Mouse (Mus musculus) MEL (cell line): Measurements from ENCODE around the gene Egfem1. TPM values are rescaled to one million over a fixed set of nuclear protein-coding genes. Genes with fewer than 3 reads are reported as not detected.

Experiments
- DNase-seq: peaks from one replicate; pipeline ENCODE4 v3.0.0; 2011; ENCODE audit warnings: low read depth, low spot score
- H3K27ac ChIP-seq: 2 replicates; pipeline ENCODE4 v1.5.1; 2012; ENCODE audit warnings: low read depth, mild to moderate bottlenecking, control low read depth, low read length, moderate library complexity; ENCODE audit not compliant: control insufficient read depth
- H3K27me3 ChIP-seq, 2 experiments: fragments of 150-350 bp in 1 of 2; sonication (generic) in 1 of 2; 2 replicates each; pipeline ENCODE4 v1.6.1; 2012; ENCODE audit warnings: low read length in 2 of 2, mild to moderate bottlenecking in 2 of 2, improper control_type of control experiment in 1 of 2, moderate library complexity in 1 of 2; ENCODE audit not compliant: insufficient read depth in 2 of 2, control insufficient read depth in 1 of 2
- H3K36me3 ChIP-seq, 2 experiments: 2 replicates each; pipeline ENCODE4 v1.6.1; 2012 to 2014; ENCODE audit warnings: low read length in 2 of 2, improper control_type of control experiment in 1 of 2, inconsistent platforms in 1 of 2, mild to moderate bottlenecking in 1 of 2; ENCODE audit not compliant: insufficient read depth in 2 of 2, control insufficient read depth in 1 of 2
- H3K4me1 ChIP-seq, 2 experiments: fragments of 150-350 bp in 1 of 2; sonication (generic) in 1 of 2; 2 replicates each; pipeline ENCODE4 v1.6.1; 2012; ENCODE audit warnings: low read length in 2 of 2, improper control_type of control experiment in 1 of 2, mild to moderate bottlenecking in 1 of 2; ENCODE audit not compliant: insufficient read depth in 2 of 2, control insufficient read depth in 1 of 2
- H3K4me3 ChIP-seq, 2 experiments: fragments of 150-350 bp in 1 of 2; sonication (generic) in 1 of 2; 2 replicates each; pipeline ENCODE4 v1.5.1; 2012; ENCODE audit warnings: low read depth in 2 of 2, low read length in 2 of 2, mild to moderate bottlenecking in 2 of 2, moderate library complexity in 2 of 2, control low read depth in 1 of 2, improper control_type of control experiment in 1 of 2; ENCODE audit not compliant: control insufficient read depth in 1 of 2, insufficient read depth in 1 of 2
- H3K79me2 ChIP-seq: 2 replicates; pipeline ENCODE4 v1.6.1; 2012; ENCODE audit warnings: mild to moderate bottlenecking, low read length, moderate library complexity; ENCODE audit not compliant: control insufficient read depth, poor library complexity, insufficient read depth
- H3K9ac ChIP-seq: 2 replicates; pipeline ENCODE4 v1.6.1; 2012; ENCODE audit warnings: low read depth, mild to moderate bottlenecking, control low read depth, low read length, moderate library complexity; ENCODE audit not compliant: control insufficient read depth, poor library complexity, severe bottlenecking
- H3K9me3 ChIP-seq: fragments of 150-350 bp; sonication (generic); replicated peaks from 2 replicates; pipeline ENCODE4 v1.6.1; 2012; ENCODE audit warnings: mild to moderate bottlenecking, low read length, improper control_type of control experiment, moderate library complexity; ENCODE audit not compliant: insufficient read depth
- BHLHE40 ChIP-seq: IDR thresholded peaks from 2 replicates; pipeline ENCODE4 v1.6.1; 2012; ENCODE audit warnings: low read depth, mild to moderate bottlenecking, inconsistent platforms, low read length, improper control_type of control experiment, borderline replicate concordance
- CHD2 ChIP-seq: IDR thresholded peaks from 2 replicates; pipeline ENCODE4 v1.6.1; 2011; ENCODE audit warnings: low read length, improper control_type of control experiment
- E2F4 ChIP-seq: IDR thresholded peaks from 2 replicates; pipeline ENCODE4 v1.6.1; 2011; ENCODE audit warnings: low read depth, low read length, improper control_type of control experiment, borderline replicate concordance
- ELF1 ChIP-seq: IDR thresholded peaks from 2 replicates; pipeline ENCODE4 v1.6.1; 2014; ENCODE audit warnings: low read depth, mild to moderate bottlenecking, inconsistent platforms, low read length, improper control_type of control experiment, moderate library complexity
- ETS1 ChIP-seq: IDR thresholded peaks from 2 replicates; pipeline ENCODE4 v1.6.1; 2012; ENCODE audit warnings: low read depth, mild to moderate bottlenecking, inconsistent platforms, low read length, improper control_type of control experiment, moderate library complexity
- GABPA ChIP-seq: IDR thresholded peaks from 2 replicates; pipeline ENCODE4 v1.6.1; 2012; ENCODE audit warnings: low read depth, mild to moderate bottlenecking, inconsistent platforms, low read length, improper control_type of control experiment, moderate library complexity
- JUND ChIP-seq: IDR thresholded peaks from 2 replicates; pipeline ENCODE4 v1.6.1; 2011; ENCODE audit warnings: low read depth, mild to moderate bottlenecking, improper control_type of control experiment, low read length
- MAFK ChIP-seq: IDR thresholded peaks from 2 replicates; pipeline ENCODE4 v1.6.1; 2011; ENCODE audit warnings: low read depth, mild to moderate bottlenecking, low read length, improper control_type of control experiment, borderline replicate concordance
- MAX ChIP-seq: IDR thresholded peaks from 2 replicates; pipeline ENCODE4 v1.6.1; 2011; ENCODE audit warnings: low read length, improper control_type of control experiment
- MAZ ChIP-seq: IDR thresholded peaks from 2 replicates; pipeline ENCODE4 v1.6.1; 2012; ENCODE audit warnings: low read depth, mild to moderate bottlenecking, inconsistent platforms, low read length, improper control_type of control experiment
- MEF2A ChIP-seq: IDR thresholded peaks from 2 replicates; pipeline ENCODE4 v1.6.1; 2014; ENCODE audit warnings: low read depth, mild to moderate bottlenecking, inconsistent platforms, low read length, improper control_type of control experiment; ENCODE audit not compliant: poor library complexity, insufficient replicate concordance, severe bottlenecking; ENCODE audit errors: extremely low read depth
- MXI1 ChIP-seq: IDR thresholded peaks from 2 replicates; pipeline ENCODE4 v1.6.1; 2011; ENCODE audit warnings: mild to moderate bottlenecking, low read depth, low read length, improper control_type of control experiment
- MYB ChIP-seq: IDR thresholded peaks from 2 replicates; pipeline ENCODE4 v1.6.1; 2011; ENCODE audit warnings: mild to moderate bottlenecking, low read depth, low read length, improper control_type of control experiment
- NELFE ChIP-seq: IDR thresholded peaks from 2 replicates; pipeline ENCODE4 v1.6.1; 2011; ENCODE audit warnings: low read depth, low read length, improper control_type of control experiment
- NRF1 ChIP-seq: IDR thresholded peaks from 2 replicates; pipeline ENCODE4 v1.6.1; 2014; ENCODE audit warnings: low read depth, mild to moderate bottlenecking, inconsistent platforms, low read length, improper control_type of control experiment, moderate library complexity; ENCODE audit not compliant: poor library complexity, insufficient read depth, severe bottlenecking
- POLR2AphosphoS2 ChIP-seq: IDR thresholded peaks from 2 replicates; pipeline ENCODE4 v1.6.1; 2011; ENCODE audit warnings: low read length, improper control_type of control experiment
- RAD21 ChIP-seq: IDR thresholded peaks from 2 replicates; pipeline ENCODE4 v1.6.1; 2011; ENCODE audit warnings: mild to moderate bottlenecking, low read depth, low read length, improper control_type of control experiment
- RCOR1 ChIP-seq: IDR thresholded peaks from 2 replicates; pipeline ENCODE4 v1.6.1; 2012; ENCODE audit warnings: low read depth, mild to moderate bottlenecking, inconsistent platforms, low read length, improper control_type of control experiment
- SIN3A ChIP-seq: IDR thresholded peaks from 2 replicates; pipeline ENCODE4 v1.6.1; 2012; ENCODE audit warnings: low read length, improper control_type of control experiment, inconsistent platforms
- SMC3 ChIP-seq: IDR thresholded peaks from 2 replicates; pipeline ENCODE4 v1.6.1; 2011; ENCODE audit warnings: low read depth, low read length, improper control_type of control experiment
- TAL1 ChIP-seq: IDR thresholded peaks from 2 replicates; pipeline ENCODE4 v1.6.1; 2012; ENCODE audit warnings: mild to moderate bottlenecking, inconsistent platforms, low read length, moderate library complexity, mixed read lengths
- TBP ChIP-seq: IDR thresholded peaks from 2 replicates; pipeline ENCODE4 v1.8.0; 2011; ENCODE audit warnings: low read depth, low read length, improper control_type of control experiment
- TCF12 ChIP-seq: IDR thresholded peaks from 2 replicates; pipeline ENCODE4 v1.6.1; 2014; ENCODE audit warnings: low read depth, mild to moderate bottlenecking, inconsistent platforms, low read length, improper control_type of control experiment, moderate library complexity
- UBTF ChIP-seq: IDR thresholded peaks from 2 replicates; pipeline ENCODE4 v1.6.1; 2012; ENCODE audit warnings: low read depth, mild to moderate bottlenecking, inconsistent platforms, low read length, improper control_type of control experiment, moderate library complexity, borderline replicate concordance; ENCODE audit not compliant: insufficient read depth
- USF1 ChIP-seq: IDR thresholded peaks from 2 replicates; pipeline ENCODE4 v1.6.1; 2014; ENCODE audit warnings: low read depth, mild to moderate bottlenecking, inconsistent platforms, low read length, improper control_type of control experiment, moderate library complexity
- ZC3H11A ChIP-seq: IDR thresholded peaks from 2 replicates; pipeline ENCODE4 v1.6.1; 2012; ENCODE audit warnings: low read depth, mild to moderate bottlenecking, inconsistent platforms, low read length, improper control_type of control experiment
- ZKSCAN1 ChIP-seq: IDR thresholded peaks from 2 replicates; pipeline ENCODE4 v1.6.1; 2012; ENCODE audit warnings: low read depth, mild to moderate bottlenecking, inconsistent platforms, low read length, improper control_type of control experiment, moderate library complexity
- ZMIZ1 ChIP-seq: IDR thresholded peaks from 2 replicates; pipeline ENCODE4 v1.6.1; 2012; ENCODE audit warnings: low read depth, mild to moderate bottlenecking, inconsistent platforms, low read length, improper control_type of control experiment, moderate library complexity
- polyA plus RNA-seq, 2 experiments: library from polyadenylated mRNA; stranded (reverse) in 1 of 2; unstranded in 1 of 2; fragments of >175 nt in 1 of 2; fragments of >200 nt in 1 of 2; gene quantifications; 2 replicates each; pipeline versions ENCODE4 v1.2.1 to v1.2.4; 2012; ENCODE audit warnings: low replicate concordance in 2 of 2, low read depth in 1 of 2; ENCODE audit not compliant: insufficient read length in 2 of 2, insufficient read depth in 1 of 2, missing spikeins in 1 of 2
- total RNA-seq: library from RNA; depleted of rRNA; stranded (reverse); fragments of 300-350 nt; gene quantifications from 2 replicates; pipeline ENCODE4 v1.2.3, GENCODE M21; 2012

Gene Egfem1
- total and polyA plus RNA-seq, 3 experiments, result not detected

- Histone ChIP-seq H3K36me3 (no peaks in the 10 kb centered on the region), H3K4me3 (no peak overlapping the region), H3K4me1 (no peaks in the 10 kb centered on the region), H3K79me2 (no peaks in the 10 kb centered on the region), H3K27ac (no peak overlapping the region), H3K9ac (no peak overlapping the region), H3K9me3 (no peaks in the 10 kb centered on the region), H3K27me3 (no peaks in the 10 kb centered on the region)
- TF ChIP-seq POLR2AphosphoS2 (no peak), ZC3H11A (no peak), MAFK (no peak), UBTF (no peak), TCF12 (no peak), E2F4 (no peak), TBP (no peak), ETS1 (no peak), ZMIZ1 (no peak), RAD21 (no peak), MYB (no peak), SMC3 (no peak), ZKSCAN1 (no peak), TAL1 (no peak), USF1 (no peak), MAX (no peak), MEF2A (no peak), JUND (no peak), NRF1 (no peak), NELFE (no peak)
- no peak for DNase-seq
Observed at GRCm38 (mm10) chr3:29539902-29540301, 458.1 kb downstream of the Egfem1 start.

DNA sequence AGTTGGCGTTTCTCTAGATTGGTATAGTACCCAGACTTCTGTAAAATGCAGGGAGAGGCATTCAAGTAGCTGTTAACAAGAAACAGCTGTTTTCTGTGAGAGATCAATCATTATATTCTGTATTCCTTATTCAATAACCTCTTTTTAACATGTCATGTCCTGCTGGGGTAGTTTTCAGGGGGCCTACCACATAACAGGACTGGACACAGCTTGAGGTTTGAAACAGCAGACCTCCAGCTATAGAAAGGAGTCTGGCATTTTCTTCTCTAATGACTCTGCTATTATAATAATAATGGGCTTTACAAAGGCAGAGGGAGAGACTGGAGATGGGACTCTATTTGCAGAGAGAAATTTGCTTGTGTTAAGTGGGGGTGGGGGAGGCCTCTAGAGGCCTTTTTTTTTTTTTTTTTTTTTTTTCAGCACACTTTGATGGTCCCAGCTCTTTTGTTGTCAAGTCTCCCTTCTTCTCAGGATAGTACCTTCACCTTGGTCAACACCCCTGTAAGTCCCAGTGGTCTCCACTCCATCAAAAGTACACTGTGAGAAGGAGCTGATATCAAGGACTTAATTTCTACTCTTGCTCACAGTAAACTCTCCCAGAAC, 459.8 kb downstream of the Egfem1 start:
- H3K4me3 ChIP-seq, result no peak overlapping the region
- no peaks in the 10 kb centered on the region for H3K27me3 ChIP-seq
- no peaks in the 10 kb centered on the region for H3K79me2 ChIP-seq
- H3K4me1 ChIP-seq, result no peaks in the 10 kb centered on the region
- H3K9me3 ChIP-seq, result no peaks in the 10 kb centered on the region
- no peak overlapping the region for H3K9ac ChIP-seq
- no peaks in the 10 kb centered on the region for H3K36me3 ChIP-seq
- H3K27ac ChIP-seq, result no peak overlapping the region
- DNase-seq, result no peak
- no peak for TF ChIP-seq MAFK
- TF ChIP-seq SIN3A, result no peak
- TF ChIP-seq E2F4, result no peak
- no peak for TF ChIP-seq RAD21
- no peak for TF ChIP-seq CHD2
- no peak for TF ChIP-seq NELFE
- no peak for TF ChIP-seq BHLHE40
- TF ChIP-seq GABPA, result no peak
- no peak for TF ChIP-seq TBP
- no peak for TF ChIP-seq RCOR1
- TF ChIP-seq POLR2AphosphoS2, result no peak
- TF ChIP-seq MAZ, result no peak
- TF ChIP-seq MXI1, result no peak
- no peak for TF ChIP-seq UBTF
- no peak for TF ChIP-seq TCF12
- TF ChIP-seq SMC3, result no peak
- no peak for TF ChIP-seq MYB
- no peak for TF ChIP-seq TAL1
- no peak for TF ChIP-seq ELF1
- TF ChIP-seq, all 39 proteins: peak for 0
